Mouse (Mus musculus): ENCODE measurements at regions not wholly inside any gene's neighbourhood (a gene's known extent, or its start where the extent isn't known, plus 50 kb on each side); places are given as distances from the start of the nearest gene placed in this dataset.

DNA sequence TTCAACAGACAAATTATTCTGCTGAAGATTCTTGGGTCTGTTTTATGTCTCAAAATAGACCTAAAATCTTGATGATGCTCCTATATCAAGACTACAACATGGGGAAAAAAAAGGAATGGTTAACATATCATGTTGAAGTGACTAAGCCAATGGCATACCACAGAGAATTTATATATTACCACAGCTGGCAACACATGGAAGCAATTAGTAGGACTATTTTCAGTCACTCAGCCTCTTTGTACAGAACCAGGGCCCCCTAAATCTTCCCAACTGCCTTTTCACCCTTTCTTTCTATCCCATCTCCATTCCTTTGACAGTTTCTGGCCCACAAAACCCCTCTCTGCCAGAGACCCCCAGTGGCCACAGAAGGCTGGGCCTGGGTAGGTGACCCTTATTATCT is 206.2 kb upstream of the Atp11b start:
- DNase-seq: no peak

DNA sequence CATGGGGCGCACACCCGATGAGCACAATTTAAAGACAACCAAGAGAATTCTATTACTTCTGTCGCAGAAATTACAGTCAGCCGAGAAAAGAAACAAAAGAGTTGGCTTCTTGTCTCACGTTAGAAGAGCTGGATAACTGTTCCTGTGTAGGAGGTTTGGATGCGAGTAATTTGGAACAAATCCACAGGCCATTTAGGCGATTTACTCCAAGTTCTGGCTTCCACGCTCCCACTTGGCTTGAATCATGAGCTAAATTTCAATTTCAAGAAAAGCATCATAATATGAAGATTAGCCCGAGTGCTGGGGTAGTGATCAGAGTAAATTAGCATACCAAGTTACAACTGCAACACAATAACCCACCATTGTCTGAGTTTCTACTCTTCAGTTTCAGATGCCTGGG is 202.1 kb upstream of the Atp11b start:
- DNase-seq: no peak

- no peak for DNase-seq
Observed at GRCm38 (mm10) chr3:35560425-35560824, 193.5 kb upstream of the Atp11b start.

GRCm38 (mm10) chr3:35574402-35574801 is 179.5 kb upstream of the Atp11b start:
- DNase-seq: no peak
